Mouse (Mus musculus) liver, adult 2 months (tissue): ENCODE measurements around the gene Ift20.

Experiments used
- CTCF ChIP-seq: fragments of 200-500 bp; IDR thresholded peaks from 2 replicates; pipeline ENCODE4 v1.5.1; 2011; ENCODE audit warnings: low read depth, low read length, control low read depth
- POLR2A ChIP-seq: fragments of 200-500 bp; IDR thresholded peaks from 2 replicates; pipeline ENCODE4 v1.6.1; 2011; ENCODE audit warnings: low read length, control low read depth; ENCODE audit not compliant: insufficient read depth; ENCODE audit errors: extremely low read depth

DNA sequence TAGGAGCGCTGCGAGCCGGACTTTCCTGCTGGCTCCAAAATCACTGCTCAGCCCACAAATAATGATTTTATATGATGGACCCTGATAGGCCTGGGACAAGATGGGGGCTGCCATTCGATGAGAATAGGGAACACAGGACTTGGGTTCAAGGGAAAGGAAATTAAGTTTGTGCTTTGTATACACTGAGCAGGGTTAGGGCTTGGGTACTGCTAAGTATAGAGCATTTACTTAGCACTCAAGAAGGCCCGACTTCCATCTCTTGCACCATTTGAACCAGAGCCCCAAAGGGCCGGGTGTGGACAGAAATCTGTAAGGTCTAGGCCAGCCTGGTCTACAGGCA lies 14.9 kb downstream of the Ift20 start:
- TF ChIP-seq CTCF (no peak), POLR2A (no peak)
